9 mouse cellular contexts compared by ENCODE assay signal in the genomic region with DNA sequence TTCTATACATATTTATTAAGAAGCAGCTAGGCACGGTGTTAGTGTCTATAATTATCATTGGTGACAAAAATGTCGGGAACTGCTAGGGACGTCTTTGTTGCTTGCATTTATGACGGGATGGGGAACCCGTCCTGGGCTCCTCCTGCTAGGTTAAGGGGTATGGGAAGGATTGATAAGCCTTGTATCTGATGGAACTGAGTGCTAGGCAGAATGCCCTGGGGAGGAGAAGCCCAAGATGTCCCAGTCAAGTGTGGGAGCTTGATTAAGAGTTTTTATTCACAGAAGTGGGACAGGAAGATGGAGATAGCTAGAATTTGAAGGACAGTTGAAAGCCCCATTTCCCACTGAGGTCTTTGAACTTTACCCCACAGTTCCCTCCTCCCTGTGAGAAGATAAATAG. TPM values are rescaled to one million over a fixed set of nuclear protein-coding genes. Genes with fewer than 3 reads are reported as not detected.
DNase-seq lines count a peak whose midpoint lies in the region; ATAC-seq and TF ChIP-seq lines count a peak whose summit lies in the region.
"Had no signal": no experiment of that assay in that cellular context is flagged by ENCODE, and none has a peak within 500 bp of the region (broad histone marks: within the 10 kb centered on the region; RNA-seq: fewer than 3 reads in every experiment).

No protein-coding gene starts in this region.

- no peak for TF ChIP-seq CTCF in hindbrain, postnatal 0 days (IDR thresholded peaks at IDR 0.05; ENCODE audit: low read depth)

- H3K4me2 ChIP-seq in heart, embryonic 13.5 days = peak overlapping the region; percentile 89
- H3K4me2 ChIP-seq in hindbrain, postnatal 0 days (ENCODE audit: low read depth, low read length) = peak overlapping the region; percentile 88
- H3K4me2 ChIP-seq in midbrain, embryonic 13.5 days (replicated peaks) = peak overlapping the region; percentile 95

- H3K9ac ChIP-seq in heart, embryonic 13.5 days = peak overlapping the region; percentile 90
- peak overlapping the region; percentile 90 for H3K9ac ChIP-seq in hindbrain, postnatal 0 days (replicated peaks; ENCODE audit: low read length)
- H3K9ac ChIP-seq in midbrain, embryonic 13.5 days (replicated peaks) = peak overlapping the region; percentile 91

- peaks cover 41% of the 10 kb centered on the region for H3K4me1 ChIP-seq in heart, embryonic 13.5 days
- peaks cover 11% of the 10 kb centered on the region for H3K4me1 ChIP-seq in hindbrain, postnatal 0 days (ENCODE audit: insufficient read depth, low read length)
- H3K4me1 ChIP-seq in midbrain, embryonic 13.5 days (replicated peaks) = peaks cover 28% of the 10 kb centered on the region

- peak overlapping the region; percentile 79 for H3K4me3 ChIP-seq in heart, embryonic 13.5 days
- peak overlapping the region; percentile 89 for H3K4me3 ChIP-seq in hindbrain, postnatal 0 days (ENCODE audit: low read length)
- peak overlapping the region; percentile 95 for H3K4me3 ChIP-seq in midbrain, embryonic 13.5 days (replicated peaks)

- no peak for ATAC-seq in heart, embryonic 13.5 days (ENCODE audit: extremely low read depth, insufficient number of reproducible peaks, low FRiP score, low TSS enrichment)
- ATAC-seq in hindbrain, postnatal 0 days = no peak
- ATAC-seq in midbrain, embryonic 13.5 days = no peak
- ATAC-seq in cerebellum, adult (ENCODE audit: insufficient number of reproducible peaks, low FRiP score, low TSS enrichment) = no peak

- no peak overlapping the region for H3K27ac ChIP-seq in heart, embryonic 13.5 days (replicated peaks)
- H3K27ac ChIP-seq in hindbrain, postnatal 0 days = peak overlapping the region; percentile 90; the same call in 1 of the 2 replicates
- H3K27ac ChIP-seq in midbrain, embryonic 13.5 days = peak overlapping the region; percentile 91

- H3K36me3 ChIP-seq in heart, embryonic 13.5 days = peaks cover 17% of the 10 kb centered on the region
- 0 out of 2 replicates have a peak, but pooled peaks cover 8% of the 10 kb centered on the region for H3K36me3 ChIP-seq in hindbrain, postnatal 0 days (ENCODE audit: insufficient read depth, low read length)
- peaks cover 32% of the 10 kb centered on the region for H3K36me3 ChIP-seq in midbrain, embryonic 13.5 days

- no peaks in the 10 kb centered on the region for H3K27me3 ChIP-seq in heart, embryonic 13.5 days (replicated peaks)
- H3K27me3 ChIP-seq in hindbrain, postnatal 0 days (ENCODE audit: insufficient read depth, low read length) = no peaks in the 10 kb centered on the region
- H3K27me3 ChIP-seq in midbrain, embryonic 13.5 days = no peaks in the 10 kb centered on the region

- 12% methylated on average over 5 of the region's 5 CpGs for WGBS in heart, embryonic 13.5 days
- WGBS in hindbrain, postnatal 0 days = 5% methylated on average over 5 of the region's 5 CpGs
- WGBS in midbrain, embryonic 13.5 days = 12% methylated on average over 5 of the region's 5 CpGs

- no peaks in the 10 kb centered on the region for H3K9me3 ChIP-seq in heart, embryonic 13.5 days
- no peaks in the 10 kb centered on the region for H3K9me3 ChIP-seq in hindbrain, postnatal 0 days (ENCODE audit: low read length)
- no peaks in the 10 kb centered on the region; the same call in 1 of the 2 replicates for H3K9me3 ChIP-seq in midbrain, embryonic 13.5 days

- no peak for DNase-seq in heart, adult 18-20 months
- DNase-seq in c-Kit-positive CD71-positive TER-119-negative erythroid progenitor cells, embryonic 14.5 days (ENCODE audit: low read depth) = peak; percentile 75
- DNase-seq in hindbrain, postnatal 0 days (ENCODE audit: low spot score) = no peak
- DNase-seq in frontal cortex, postnatal 10 days (ENCODE audit: low spot score in 2 of 2) = no peak
- DNase-seq in lung, postnatal 36 days = no peak
- DNase-seq: gastrocnemius, postnatal 25 days had no signal

RNA-seq across cellular contexts. Expression of gene Parp1, which starts 1.5 kb away (rescaled TPM):
- polyA plus RNA-seq in heart, embryonic 13.5 days (2015; fragmentation: Nextera tagmentation; extraction: Ambion mirVana) = 85.0 and 85.4 TPM in 2 replicates
- total RNA-seq in heart, adult 18-20 months (2021) = 10 to 100 TPM; 61.7 to 63.5 TPM
- 74.0 and 76.1 TPM in 2 replicates for total RNA-seq in hindbrain, postnatal 0 days (2014; rRNA removed)
- polyA plus RNA-seq in hindbrain, postnatal 0 days (2015; fragmentation: Nextera tagmentation; extraction: Ambion mirVana) = 53.4 and 57.5 TPM in 2 replicates
- polyA plus RNA-seq in midbrain, embryonic 13.5 days (2015; fragmentation: Nextera tagmentation; extraction: Ambion mirVana) = 135 and 140 TPM in 2 replicates
